Mouse (Mus musculus): ENCODE data around the gene Hoxc11. TPM values are rescaled to one million over a fixed set of nuclear protein-coding genes. Genes with fewer than 3 reads are reported as not detected.

Hoxc11 gene
- total RNA-seq, 2 experiments from 2014 or later = not detected

DNA sequence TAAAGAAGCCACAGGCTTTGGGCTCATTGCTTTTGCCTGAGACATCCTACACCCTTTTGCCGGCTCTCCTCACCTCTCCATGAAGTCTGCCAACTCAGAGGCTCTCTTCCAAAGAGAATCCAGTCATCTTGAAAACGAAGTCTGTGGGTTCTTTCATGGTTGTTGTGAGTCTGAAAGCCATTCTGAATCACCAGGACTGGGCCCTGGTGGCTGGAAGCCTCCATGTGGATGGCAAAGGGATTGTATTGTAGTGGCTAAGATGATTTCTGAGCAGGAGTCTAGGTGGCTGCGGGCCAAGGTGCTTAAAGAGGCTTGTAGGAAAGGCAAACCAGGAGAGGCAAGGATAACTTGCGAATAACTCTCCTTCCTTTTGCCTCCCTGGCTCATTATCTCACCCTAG, 47.9 kb downstream of the Hoxc11 start:
- DNase-seq (ENCODE audit: low spot score in 2 of 2) = no peak

GRCm38 (mm10) chr15:103002821-103003448, 48.7 kb downstream of the Hoxc11 start:
- no peak for DNase-seq (ENCODE audit: low spot score in 2 of 2)

DNA sequence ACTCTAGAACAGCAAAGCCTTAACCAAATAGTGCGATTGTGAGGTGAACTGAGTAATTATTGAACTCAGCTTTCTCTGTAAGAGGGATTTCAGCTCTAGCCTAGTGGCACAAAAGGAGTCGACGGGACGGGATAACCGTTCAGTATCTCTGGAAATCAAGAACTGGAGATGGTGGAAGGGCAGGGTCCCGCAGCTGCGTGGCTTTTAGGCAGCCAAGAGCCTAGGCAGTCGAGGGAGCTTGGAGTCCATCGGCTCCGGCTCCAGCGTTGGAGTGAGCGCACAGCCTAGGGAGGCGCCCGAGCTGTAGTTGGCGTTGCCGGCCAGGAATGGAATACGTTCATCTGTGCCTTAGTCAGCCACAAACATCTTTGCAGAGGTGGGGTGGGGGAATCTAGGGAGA, 51.1 kb downstream of the Hoxc11 start:
- no peak for DNase-seq (ENCODE audit: low spot score in 2 of 2)

- no peak for DNase-seq (ENCODE audit: low spot score in 2 of 2)
Measured at GRCm38 (mm10) chr15:103005797-103006196, 51.6 kb downstream of the Hoxc11 start.

GRCm38 (mm10) chr15:103006326-103006725, 52.1 kb downstream of the Hoxc11 start:
- DNase-seq (ENCODE audit: low spot score in 2 of 2) = no peak

Small RNA genes within 50 kb of the gene (microRNA-seq; reads per million reads assigned to microRNA genes)
- gene Mir196a-2 = 0.49 to 2.7 reads per million in 2 experiments

Other genes with a start within 250 kb of the Hoxc11 start
- gene Calcoco1, start 232.2 kb upstream of the Hoxc11 start, total RNA-seq (2021) = 10 to 100 TPM; 86.9 to 92.4 TPM
- gene Hoxc13, start 33.3 kb upstream of the Hoxc11 start, total RNA-seq (2021) = not detected
- gene Hoxc12, start 17.7 kb upstream of the Hoxc11 start, total RNA-seq (2021) = not detected
- not detected for gene Hoxc10, start 12.4 kb downstream of the Hoxc11 start, total RNA-seq (2021)
- not detected for gene Hoxc5, start 13.0 kb downstream of the Hoxc11 start, total RNA-seq (2021)
- not detected for gene Hoxc9, start 22.0 kb downstream of the Hoxc11 start, total RNA-seq (2021)
- gene Hoxc8, start 36.2 kb downstream of the Hoxc11 start, total RNA-seq (2021) = not detected
- gene Hoxc6, start 43.8 kb downstream of the Hoxc11 start, total RNA-seq (2021) = not detected
- not detected for gene Hoxc4, start 64.5 kb downstream of the Hoxc11 start, total RNA-seq (2021)
- gene Smug1, start 212.7 kb downstream of the Hoxc11 start, total RNA-seq (2021) = 10 to 100 TPM; 18.3 to 19.9 TPM